Mouse (Mus musculus): ENCODE results near the gene H1f0. TPM values are rescaled to one million over a fixed set of nuclear protein-coding genes. Genes with fewer than 3 reads are reported as not detected.

The H1f0 gene
- polyA plus RNA-seq, 1 experiment from 2014 or later = 137 TPM

DNA sequence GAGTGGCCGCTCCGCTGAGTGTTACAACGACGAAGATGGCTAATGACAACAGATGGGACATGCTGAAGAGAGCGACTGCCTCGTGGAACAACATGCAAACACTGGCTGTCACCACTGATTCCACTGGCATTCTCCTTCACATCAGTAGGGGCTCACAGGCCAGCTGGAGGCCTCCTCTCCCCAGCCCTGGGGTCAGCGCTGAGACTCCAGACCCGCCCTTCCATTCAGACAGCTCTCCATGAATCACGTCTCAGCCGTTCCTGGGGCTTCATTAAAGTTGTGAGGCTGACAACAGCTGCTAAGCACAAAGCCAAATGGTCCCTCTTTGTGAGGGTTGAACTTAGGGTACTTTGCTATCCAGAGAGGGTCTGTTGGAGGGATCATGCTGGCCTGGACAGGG lies 16.7 kb upstream of the H1f0 start:
- 0 out of 2 replicates have a peak, but pooled peaks have one; percentile 6 for ATAC-seq (ENCODE audit: low FRiP score, low TSS enrichment)
- Histone ChIP-seq H3K9me3 (ENCODE audit: control insufficient read depth, low read length) (no peaks in the 10 kb centered on the region), H3K4me1 (ENCODE audit: control insufficient read depth, insufficient read depth, low read length) (0 out of 2 replicates have a peak, but pooled peaks cover 5% of the 10 kb centered on the region), H3K27ac (ENCODE audit: low read depth, low read length) (no peak overlapping the region), H3K4me3 (ENCODE audit: low read length) (no peak overlapping the region), H3K4me2 (replicated peaks; ENCODE audit: low read depth, low read length) (no peak overlapping the region), H3K36me3 (ENCODE audit: control insufficient read depth, insufficient read depth, low read length) (peaks cover 8% of the 10 kb centered on the region), H3K27me3 (ENCODE audit: control insufficient read depth, insufficient read depth, low read length) (no peaks in the 10 kb centered on the region), H3K9ac (ENCODE audit: low read depth, low read length) (no peak overlapping the region)
- 39% methylated on average over 10 of the region's 10 CpGs for WGBS

DNA sequence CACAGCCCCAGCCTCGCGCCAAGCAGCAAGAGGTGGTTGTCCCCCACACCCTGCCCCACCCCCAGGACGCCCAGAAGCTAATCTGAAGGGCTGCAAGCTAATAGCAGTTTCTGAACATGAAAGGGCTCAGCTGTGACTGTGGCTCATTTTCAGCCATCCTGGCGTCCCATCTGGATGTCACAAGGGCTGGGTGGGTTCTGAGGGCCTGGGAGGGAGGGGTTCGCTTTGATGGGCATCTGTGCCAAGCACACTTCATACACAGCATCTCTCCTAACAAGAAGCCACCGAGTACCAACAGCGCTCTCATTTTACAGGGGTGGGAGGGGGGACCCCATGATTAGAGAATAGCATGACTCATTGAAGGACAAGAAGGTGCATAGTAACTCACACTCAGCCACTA lies 14.9 kb upstream of the H1f0 start:
- no peak for ATAC-seq (ENCODE audit: low FRiP score, low TSS enrichment)
- H3K27ac ChIP-seq (ENCODE audit: low read depth, low read length) = no peak overlapping the region
- H3K36me3 ChIP-seq (ENCODE audit: control insufficient read depth, insufficient read depth, low read length) = no peaks in the 10 kb centered on the region
- H3K9ac ChIP-seq (ENCODE audit: low read depth, low read length) = no peak overlapping the region
- H3K27me3 ChIP-seq (ENCODE audit: control insufficient read depth, insufficient read depth, low read length) = no peaks in the 10 kb centered on the region
- no peaks in the 10 kb centered on the region for H3K9me3 ChIP-seq (ENCODE audit: control insufficient read depth, low read length)
- peaks cover 12% of the 10 kb centered on the region; the same call in 1 of the 2 replicates for H3K4me1 ChIP-seq (ENCODE audit: control insufficient read depth, insufficient read depth, low read length)
- no peak overlapping the region for H3K4me3 ChIP-seq (ENCODE audit: low read length)
- H3K4me2 ChIP-seq (replicated peaks; ENCODE audit: low read depth, low read length) = no peak overlapping the region
- 41% methylated on average over 7 of the region's 7 CpGs for WGBS

DNA sequence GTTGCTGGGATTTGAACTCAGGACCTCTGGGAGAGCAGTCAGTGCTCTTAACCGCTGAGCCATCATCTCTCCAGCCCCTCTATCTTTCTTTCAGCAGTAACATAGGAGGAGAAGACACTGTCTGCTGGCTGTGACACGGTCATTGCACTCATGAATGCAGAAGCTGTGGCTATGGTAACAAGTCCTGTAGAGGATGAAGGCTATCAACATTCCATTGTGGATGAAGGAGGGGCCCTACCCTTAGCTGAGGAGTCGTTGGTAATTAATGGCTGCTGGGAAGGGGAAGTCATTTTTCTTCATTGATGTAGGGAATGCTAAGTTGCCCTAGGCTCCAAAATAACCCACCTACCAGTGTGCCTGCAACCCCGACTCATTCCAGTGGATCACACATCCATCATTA lies 10.1 kb upstream of the H1f0 start:
- peaks cover 20% of the 10 kb centered on the region for H3K4me1 ChIP-seq (ENCODE audit: control insufficient read depth, insufficient read depth, low read length)
- 18% methylated on average over 4 of the region's 4 CpGs for WGBS
- no peak for ATAC-seq (ENCODE audit: low FRiP score, low TSS enrichment)
- H3K27ac ChIP-seq (ENCODE audit: low read depth, low read length) = no peak overlapping the region
- H3K9me3 ChIP-seq (ENCODE audit: control insufficient read depth, low read length) = no peaks in the 10 kb centered on the region
- no peaks in the 10 kb centered on the region for H3K27me3 ChIP-seq (ENCODE audit: control insufficient read depth, insufficient read depth, low read length)
- no peak overlapping the region for H3K4me3 ChIP-seq (ENCODE audit: low read length)
- no peak overlapping the region for H3K4me2 ChIP-seq (replicated peaks; ENCODE audit: low read depth, low read length)
- H3K9ac ChIP-seq (ENCODE audit: low read depth, low read length) = no peak overlapping the region
- H3K36me3 ChIP-seq (ENCODE audit: control insufficient read depth, insufficient read depth, low read length) = no peaks in the 10 kb centered on the region

DNA sequence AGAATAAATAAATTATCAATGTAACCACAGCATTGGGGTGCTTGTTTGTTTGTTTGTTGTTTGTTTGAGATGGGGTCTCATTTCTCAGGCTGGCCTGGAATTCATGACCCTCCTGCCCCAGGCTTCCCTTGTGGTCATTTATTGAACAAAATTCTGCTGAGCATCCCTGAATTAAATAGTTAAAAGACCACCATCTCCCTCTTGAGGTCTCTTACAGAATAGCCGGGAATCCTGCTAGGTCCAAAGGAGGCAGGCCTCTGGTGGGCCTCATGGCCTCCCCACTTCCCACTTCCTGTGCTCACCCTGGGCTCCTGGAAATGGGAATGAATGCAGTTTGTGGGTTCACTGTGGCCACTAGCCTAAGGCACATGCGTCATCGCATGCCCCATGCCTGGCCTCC lies 9.4 kb upstream of the H1f0 start:
- ATAC-seq (ENCODE audit: low FRiP score, low TSS enrichment) = peak; percentile 37

DNA sequence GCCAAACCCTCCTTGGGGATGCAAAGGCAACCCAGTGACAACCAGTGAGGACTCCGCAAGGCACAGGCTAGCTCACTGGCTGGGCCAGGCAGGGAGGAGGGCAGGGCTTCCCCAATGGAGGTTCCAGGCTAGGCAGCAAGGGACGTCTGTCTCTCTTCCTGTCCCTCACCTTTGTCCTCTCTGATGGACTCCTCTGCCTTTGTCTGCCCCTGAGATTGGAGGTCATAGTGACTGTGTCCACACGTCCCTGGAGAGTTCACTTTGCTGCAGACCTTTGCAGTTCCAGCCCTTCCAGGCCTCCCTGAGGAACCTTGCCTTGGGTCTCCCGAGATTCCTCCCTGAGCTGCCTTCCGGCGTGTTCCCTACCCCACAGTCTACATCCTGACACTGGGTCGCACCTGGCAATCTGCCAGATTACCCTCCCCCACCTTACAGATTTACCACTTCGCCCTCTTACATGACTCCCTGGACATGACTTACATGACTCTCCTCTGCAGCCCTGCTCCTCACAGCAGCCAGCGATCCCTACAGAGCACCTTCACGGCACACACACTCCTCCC lies 5.5 kb upstream of the H1f0 start:
- no peaks in the 10 kb centered on the region for H3K9me3 ChIP-seq (ENCODE audit: control insufficient read depth, low read length)
- no peaks in the 10 kb centered on the region for H3K27me3 ChIP-seq (ENCODE audit: control insufficient read depth, insufficient read depth, low read length)
- H3K27ac ChIP-seq (ENCODE audit: low read depth, low read length) = no peak overlapping the region
- peaks cover 38% of the 10 kb centered on the region for H3K4me1 ChIP-seq (ENCODE audit: control insufficient read depth, insufficient read depth, low read length)
- WGBS = 35% methylated on average over 10 of the region's 10 CpGs
- H3K4me3 ChIP-seq (ENCODE audit: low read length) = no peak overlapping the region
- no peak for ATAC-seq (ENCODE audit: low FRiP score, low TSS enrichment)
- no peak overlapping the region for H3K4me2 ChIP-seq (replicated peaks; ENCODE audit: low read depth, low read length)
- H3K36me3 ChIP-seq (ENCODE audit: control insufficient read depth, insufficient read depth, low read length) = no peaks in the 10 kb centered on the region
- no peak overlapping the region for H3K9ac ChIP-seq (ENCODE audit: low read depth, low read length)

More for the DNA sequence above, 9.4 kb upstream of the H1f0 start:
- H3K4me3 ChIP-seq (ENCODE audit: low read length) = no peak overlapping the region
- no peak overlapping the region for H3K9ac ChIP-seq (ENCODE audit: low read depth, low read length)
- WGBS = 60% methylated on average over 3 of the region's 3 CpGs
- H3K27ac ChIP-seq (ENCODE audit: low read depth, low read length) = no peak overlapping the region
- H3K9me3 ChIP-seq (ENCODE audit: control insufficient read depth, low read length) = no peaks in the 10 kb centered on the region
- H3K27me3 ChIP-seq (ENCODE audit: control insufficient read depth, insufficient read depth, low read length) = no peaks in the 10 kb centered on the region
- no peak overlapping the region for H3K4me2 ChIP-seq (replicated peaks; ENCODE audit: low read depth, low read length)
- peaks cover 21% of the 10 kb centered on the region for H3K4me1 ChIP-seq (ENCODE audit: control insufficient read depth, insufficient read depth, low read length)
- H3K36me3 ChIP-seq (ENCODE audit: control insufficient read depth, insufficient read depth, low read length) = no peaks in the 10 kb centered on the region

DNA sequence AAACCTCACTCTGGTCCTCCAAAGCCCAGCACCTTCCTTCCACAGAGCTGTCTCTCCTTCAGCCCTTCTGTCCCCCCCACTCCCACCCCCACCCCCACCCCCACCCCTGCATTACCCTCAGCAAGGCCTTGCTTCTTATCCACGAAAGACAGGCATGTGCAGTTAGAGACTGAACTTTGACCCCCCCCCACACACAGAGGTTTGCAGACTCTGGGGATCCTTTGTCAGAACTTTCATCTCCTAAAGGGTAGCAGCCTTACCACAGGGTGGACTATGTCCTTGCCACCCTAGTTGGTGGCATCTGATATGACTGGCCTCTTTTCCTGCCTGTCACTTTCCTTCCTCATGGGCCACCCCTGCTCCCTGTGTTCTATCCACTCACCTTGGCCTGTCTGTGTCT lies 4.9 kb upstream of the H1f0 start:
- H3K4me2 ChIP-seq (replicated peaks; ENCODE audit: low read depth, low read length) = no peak overlapping the region
- 64% methylated on average over 1 of the region's 1 CpGs for WGBS
- H3K9ac ChIP-seq (ENCODE audit: low read depth, low read length) = no peak overlapping the region
- H3K9me3 ChIP-seq (ENCODE audit: control insufficient read depth, low read length) = no peaks in the 10 kb centered on the region
- H3K4me3 ChIP-seq (ENCODE audit: low read length) = no peak overlapping the region
- no peaks in the 10 kb centered on the region for H3K27me3 ChIP-seq (ENCODE audit: control insufficient read depth, insufficient read depth, low read length)
- peaks cover 32% of the 10 kb centered on the region for H3K4me1 ChIP-seq (ENCODE audit: control insufficient read depth, insufficient read depth, low read length)
- H3K36me3 ChIP-seq (ENCODE audit: control insufficient read depth, insufficient read depth, low read length) = no peaks in the 10 kb centered on the region
- no peak overlapping the region for H3K27ac ChIP-seq (ENCODE audit: low read depth, low read length)
- ATAC-seq (ENCODE audit: low FRiP score, low TSS enrichment) = no peak

DNA sequence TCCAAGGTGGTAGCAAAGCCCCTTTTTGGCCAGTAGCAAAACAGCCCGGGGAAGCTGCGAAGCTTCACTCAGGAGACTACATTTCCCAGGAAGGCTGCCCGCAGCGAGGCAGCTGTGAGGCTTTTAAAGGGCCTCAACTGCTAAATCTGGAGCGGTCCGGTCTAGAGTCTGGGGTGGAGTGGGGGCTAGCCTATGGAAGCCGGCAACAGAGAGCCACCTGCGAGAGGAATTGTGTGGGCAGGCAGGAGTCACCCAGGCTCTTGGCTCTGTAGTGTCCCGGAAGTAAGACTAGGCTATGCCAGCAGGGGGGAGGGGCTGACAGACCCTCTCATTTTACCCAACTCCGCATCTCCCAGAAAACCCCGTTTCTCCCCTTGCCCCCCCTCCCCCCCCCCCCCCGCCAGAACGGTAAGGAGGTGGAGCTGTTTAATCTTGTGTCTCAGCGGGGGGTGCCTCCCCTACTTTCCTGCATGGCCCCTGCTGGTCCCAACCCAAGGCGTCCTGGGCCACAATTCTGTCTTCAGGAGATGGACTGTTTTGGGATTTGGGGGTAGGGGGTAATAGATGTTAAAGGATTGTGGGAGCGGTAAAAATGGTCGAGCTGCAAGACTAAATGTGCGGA lies 2.5 kb upstream of the H1f0 start:
- peak overlapping the region; percentile 17; the same call in 1 of the 2 replicates for H3K4me3 ChIP-seq (ENCODE audit: low read length)
- ATAC-seq (ENCODE audit: low FRiP score, low TSS enrichment) = no peak
- no peaks in the 10 kb centered on the region for H3K9me3 ChIP-seq (ENCODE audit: control insufficient read depth, low read length)
- H3K4me2 ChIP-seq (replicated peaks; ENCODE audit: low read depth, low read length) = peak overlapping the region; percentile 38
- WGBS = 14% methylated on average over 16 of the region's 18 CpGs
- H3K27me3 ChIP-seq (ENCODE audit: control insufficient read depth, insufficient read depth, low read length) = no peaks in the 10 kb centered on the region
- H3K36me3 ChIP-seq (ENCODE audit: control insufficient read depth, insufficient read depth, low read length) = no peaks in the 10 kb centered on the region
- H3K4me1 ChIP-seq (ENCODE audit: control insufficient read depth, insufficient read depth, low read length) = peaks cover 26% of the 10 kb centered on the region
- H3K27ac ChIP-seq (ENCODE audit: low read depth, low read length) = no peak overlapping the region
- H3K9ac ChIP-seq (ENCODE audit: low read depth, low read length) = peak overlapping the region; percentile 32; the same call in 1 of the 2 replicates

DNA sequence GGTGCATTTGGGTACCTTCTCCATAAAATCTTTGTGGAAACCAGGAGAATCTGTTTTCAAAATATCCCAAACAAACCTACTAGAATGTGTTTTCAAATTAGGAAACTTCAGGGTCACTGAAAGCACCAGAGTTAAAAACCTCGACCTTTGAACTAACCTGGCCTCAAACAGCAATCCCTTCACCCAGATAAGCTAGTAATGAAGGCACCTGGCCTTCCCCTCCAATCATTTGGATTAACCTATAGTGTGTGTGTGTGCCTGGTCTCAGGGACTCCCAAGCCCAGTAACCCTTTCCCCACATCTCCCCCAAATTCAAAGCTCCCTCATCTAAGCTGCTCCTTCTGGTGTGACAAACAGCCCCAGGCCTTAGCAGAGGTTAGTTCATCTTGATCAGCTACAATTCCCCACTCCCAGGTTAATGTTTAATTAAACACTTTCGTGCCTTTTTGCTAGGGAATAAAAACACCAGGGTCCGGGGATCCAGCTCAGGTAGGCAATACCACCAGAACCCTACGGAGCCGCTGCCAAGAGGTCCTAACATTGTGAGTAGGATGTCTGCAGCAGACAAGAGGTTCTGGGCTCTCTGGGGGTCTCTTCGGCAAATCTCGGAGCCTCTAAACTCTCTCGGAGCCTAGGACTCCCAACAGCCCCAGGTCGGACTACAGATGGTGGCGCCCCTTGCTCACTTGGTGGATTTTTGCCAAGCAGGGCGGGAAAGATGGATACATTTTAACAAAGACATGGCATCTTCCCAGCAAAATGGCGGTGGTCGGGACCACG lies 1.5 kb upstream of the H1f0 start:
- peak overlapping the region; percentile 93 for H3K27ac ChIP-seq (ENCODE audit: low read depth, low read length)
- H3K4me3 ChIP-seq (ENCODE audit: low read length) = peak overlapping the region; percentile 55
- H3K9ac ChIP-seq (ENCODE audit: low read depth, low read length) = peak overlapping the region; percentile 93
- no peak for ATAC-seq (ENCODE audit: low FRiP score, low TSS enrichment)
- WGBS = 48% methylated on average over 14 of the region's 14 CpGs
- no peaks in the 10 kb centered on the region for H3K36me3 ChIP-seq (ENCODE audit: control insufficient read depth, insufficient read depth, low read length)
- peak overlapping the region; percentile 98 for H3K4me2 ChIP-seq (replicated peaks; ENCODE audit: low read depth, low read length)
- H3K9me3 ChIP-seq (ENCODE audit: control insufficient read depth, low read length) = no peaks in the 10 kb centered on the region
- H3K27me3 ChIP-seq (ENCODE audit: control insufficient read depth, insufficient read depth, low read length) = no peaks in the 10 kb centered on the region
- peaks cover 32% of the 10 kb centered on the region for H3K4me1 ChIP-seq (ENCODE audit: control insufficient read depth, insufficient read depth, low read length)
